Mouse (Mus musculus) G1E (cell line): ENCODE measurements around the gene Ldlrad3.

Experiments
- CTCF ChIP-seq: IDR thresholded peaks from 2 replicates; pipeline ENCODE4 v1.5.1; 2012; ENCODE audit warnings: low read depth, low read length, inconsistent platforms, mixed read lengths
- GATA1 ChIP-seq: IDR thresholded peaks from 2 replicates; pipeline ENCODE4 v1.6.1; 2012; ENCODE audit warnings: borderline replicate concordance, low read length, inconsistent platforms, mixed read lengths
- POLR2AphosphoS5 ChIP-seq: IDR thresholded peaks from 2 replicates; pipeline ENCODE4 v1.6.1; 2012; ENCODE audit warnings: low read depth, low read length, inconsistent platforms; ENCODE audit not compliant: insufficient replicate concordance
- TAL1 ChIP-seq: conservative IDR thresholded peaks from 2 replicates; pipeline ENCODE4 v1.6.1; 2012; ENCODE audit warnings: low read depth, low read length, inconsistent platforms, mixed read lengths

- TF ChIP-seq CTCF (no peak), TAL1 (no peak), GATA1 (no peak), POLR2AphosphoS5 (no peak)
Measured at GRCm38 (mm10) chr2:102122146-102122515, 64.1 kb downstream of the Ldlrad3 start.
